Mouse (Mus musculus) right cerebral cortex, adult 18-20 months (tissue): Measurements from ENCODE around the gene Top2a.
A peak's percentile ranks its signal among the peaks of the same experiment; 100 is the strongest.

Experiments
- DNase-seq: peaks from one replicate; pipeline ENCODE4 v3.0.0; 2022; ENCODE audit warnings: mixed read lengths

Top2a gene

DNA sequence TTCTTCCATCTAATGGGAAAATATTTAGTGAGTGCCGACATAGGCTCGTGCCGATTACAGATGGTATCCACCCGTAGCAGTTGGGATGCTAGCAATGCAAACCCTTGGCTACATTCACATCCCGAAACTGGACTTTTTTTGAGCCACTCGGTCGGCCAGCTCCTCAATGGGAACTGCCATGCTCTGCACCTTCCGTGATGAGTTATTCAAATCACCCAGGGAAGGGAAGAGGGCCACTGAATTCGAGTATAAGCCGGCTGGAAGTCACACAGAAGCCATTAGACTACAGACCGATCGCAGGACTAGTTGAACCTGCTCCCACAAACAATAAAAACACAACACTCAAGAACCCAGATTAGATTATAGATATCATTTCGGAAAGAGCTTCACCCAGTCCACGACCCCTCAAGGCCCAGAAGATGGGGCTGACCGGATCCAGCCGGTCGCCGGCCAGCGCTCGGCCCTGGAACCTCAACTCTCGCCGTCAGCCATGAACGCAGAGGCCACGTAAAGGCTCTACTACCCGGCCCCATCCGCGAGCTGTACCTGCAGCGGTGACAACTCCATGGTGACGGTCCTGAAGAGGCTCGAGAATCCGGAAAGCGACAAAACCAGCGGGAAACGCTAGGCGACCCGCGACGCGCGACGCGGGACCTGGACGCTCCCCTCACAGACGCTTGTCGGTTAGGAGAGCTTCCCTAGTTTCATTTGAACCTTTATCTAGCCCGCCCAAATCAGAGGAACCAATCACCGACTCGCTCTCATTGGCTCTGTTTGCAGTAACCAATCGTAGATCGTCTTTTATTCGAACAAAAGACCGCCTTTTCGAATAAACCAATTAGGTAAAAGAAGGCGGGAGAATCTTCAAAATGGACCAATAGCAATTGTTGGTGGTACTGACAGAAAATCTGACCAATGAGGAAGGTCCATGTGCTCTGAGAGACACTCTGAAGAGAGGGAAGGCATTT lies at the start of gene Top2a:
TSS of gene Top2a (minus strand) at position 690 of the 968 bp plus-strand sequence.
- peak; percentile 94 for DNase-seq

DNA sequence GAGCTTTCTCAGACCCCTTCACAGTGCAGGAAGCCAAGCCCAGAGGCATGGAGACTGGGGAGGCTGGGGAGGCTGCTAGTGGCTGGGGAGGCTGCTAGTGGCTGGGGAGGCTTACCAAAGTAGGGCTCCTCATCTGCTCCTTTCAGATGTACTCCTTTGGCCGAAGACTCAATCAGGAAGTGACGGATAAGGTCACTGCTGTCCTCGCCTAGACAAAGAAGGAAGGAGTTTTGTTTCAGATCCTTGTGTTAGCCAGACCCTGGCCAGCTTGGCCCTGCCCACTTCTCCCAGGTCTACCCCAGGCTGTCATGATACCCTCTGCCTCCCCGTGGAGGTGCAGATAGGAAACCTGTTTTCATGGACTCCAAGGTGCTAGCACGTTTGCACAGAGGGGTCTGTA lies 49.8 kb upstream of the Top2a start:
- no peak for DNase-seq

DNA sequence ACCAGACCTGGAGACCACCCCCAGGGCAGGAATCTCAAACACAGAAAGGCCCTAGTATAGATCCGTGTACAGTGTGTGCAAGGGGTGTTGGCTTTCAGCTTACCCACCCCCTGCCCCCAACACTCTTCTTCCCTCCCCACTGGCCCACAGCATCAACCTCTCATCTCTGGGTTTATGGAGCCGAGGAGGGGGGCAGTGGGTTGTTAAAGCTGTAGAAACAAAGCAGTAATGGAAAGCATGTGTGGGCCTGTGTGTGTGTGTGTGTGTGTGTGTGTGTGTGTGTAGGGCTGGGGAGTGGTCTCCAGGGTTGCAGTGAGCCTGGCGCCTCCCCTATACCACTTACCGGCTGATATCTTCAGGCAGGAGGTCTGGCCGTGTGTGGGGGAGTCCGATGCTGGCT lies 47.9 kb upstream of the Top2a start:
- DNase-seq, result no peak

DNA sequence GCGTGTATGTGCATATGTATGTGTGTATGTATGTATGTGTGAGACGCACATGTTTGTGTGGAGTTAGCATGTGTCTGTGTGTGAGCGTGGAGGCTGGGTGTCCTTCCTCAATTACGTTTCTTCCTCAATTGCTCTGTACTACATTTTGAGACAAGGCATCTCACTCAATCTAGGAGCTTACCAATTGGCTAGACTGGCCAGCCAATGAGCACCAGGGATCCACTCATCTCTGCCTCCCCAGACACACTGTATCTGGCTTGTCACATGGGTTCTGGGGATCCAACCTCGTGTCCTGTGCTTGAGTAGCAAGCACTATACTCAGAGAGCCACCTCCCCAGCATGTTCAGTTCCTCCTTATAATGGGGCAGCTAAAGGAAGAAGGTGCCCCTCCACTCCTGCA lies 44.5 kb upstream of the Top2a start:
- DNase-seq, result no peak

DNA sequence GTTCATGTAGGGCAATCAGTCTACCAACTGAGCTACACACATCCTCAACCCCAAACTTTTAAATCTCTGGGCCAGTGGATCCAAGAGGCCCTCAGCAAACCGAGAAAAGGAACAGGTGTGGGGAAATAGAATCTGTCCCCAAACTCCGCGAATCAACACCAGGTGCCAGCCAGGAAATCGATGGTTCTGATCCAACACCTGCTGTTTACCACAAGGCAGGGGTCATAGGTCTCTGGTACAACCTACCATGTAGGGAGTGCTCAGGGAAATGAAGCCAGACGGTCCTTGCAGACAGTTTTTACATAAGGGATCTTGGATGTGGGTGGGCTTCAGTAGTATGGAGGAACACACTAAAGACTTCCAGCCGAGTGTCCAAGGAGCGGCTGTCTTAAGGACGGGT lies 43.6 kb upstream of the Top2a start:
- DNase-seq, result no peak

DNA sequence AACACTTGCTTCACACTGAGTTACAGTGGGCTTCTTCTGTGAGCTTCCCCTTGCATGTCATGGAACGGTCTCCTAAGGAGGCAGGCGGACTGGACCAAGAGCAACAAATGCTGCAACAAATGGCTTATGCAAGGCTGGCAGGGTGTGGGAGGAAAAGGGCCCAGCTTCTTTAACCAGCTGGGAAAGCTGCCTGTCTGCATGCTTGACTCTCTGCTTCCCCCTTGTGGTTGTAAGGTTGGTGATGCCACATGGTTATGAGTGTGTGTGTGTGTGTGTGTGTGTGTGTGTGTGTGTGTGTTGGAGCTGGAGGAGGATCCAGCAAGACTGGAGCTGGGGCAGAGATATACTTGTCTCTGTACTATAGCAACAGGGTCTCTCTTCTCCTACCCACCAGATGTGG lies 42.0 kb upstream of the Top2a start:
- peak; percentile 84 for DNase-seq

DNA sequence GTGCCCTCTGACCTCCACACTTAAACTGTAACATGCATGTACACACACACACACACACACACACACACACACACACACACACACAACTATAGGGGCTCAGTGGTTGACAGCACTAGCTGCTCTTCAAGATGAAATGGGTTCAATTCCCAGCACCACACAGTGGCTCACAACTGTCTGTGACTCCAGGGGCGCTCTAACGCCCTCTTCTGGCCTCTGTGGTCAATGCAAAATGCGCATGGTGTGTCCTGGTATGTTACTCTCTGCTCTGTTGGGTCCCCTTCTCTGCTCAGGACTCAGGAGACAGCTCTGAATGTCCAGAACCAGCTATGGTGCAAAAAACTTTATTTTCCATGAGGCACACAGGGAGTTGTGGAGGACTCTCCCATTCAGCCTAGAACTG lies 41.4 kb upstream of the Top2a start:
- DNase-seq, result no peak

DNA sequence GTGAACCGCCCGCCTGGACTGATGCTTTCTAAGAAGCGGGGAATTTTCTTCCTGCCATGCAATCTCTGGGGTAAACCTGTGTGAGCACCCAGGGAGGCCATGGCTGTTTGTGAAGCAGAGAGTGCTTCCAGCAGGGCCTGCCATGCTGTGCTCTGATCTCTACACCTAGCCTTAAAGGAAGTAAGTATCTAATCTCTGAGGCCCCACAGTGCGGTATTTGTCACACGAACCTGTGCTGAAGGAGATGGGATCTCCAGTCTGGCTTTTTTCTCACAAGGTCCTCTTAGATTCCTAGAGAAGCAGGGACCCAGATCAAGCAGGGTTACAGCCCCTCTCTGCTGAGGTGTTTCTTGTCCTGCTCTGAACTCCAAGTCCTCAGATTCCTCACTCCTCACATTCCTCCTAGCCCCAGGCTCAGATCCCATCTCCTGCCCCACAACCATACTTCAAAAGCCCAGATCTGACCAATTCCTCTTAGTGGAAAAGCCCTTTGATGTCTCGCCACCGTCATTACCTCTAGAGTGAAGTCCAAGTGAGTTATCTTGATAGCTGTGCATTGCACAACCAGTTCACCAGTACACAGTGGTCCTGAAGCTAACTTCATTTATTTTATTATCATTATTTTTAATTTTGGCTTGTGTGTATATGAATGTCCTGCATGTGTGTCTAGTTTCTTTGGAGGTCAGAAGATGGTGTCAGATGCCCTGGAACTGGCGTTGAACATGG lies 39.6 kb upstream of the Top2a start:
- no peak for DNase-seq

DNA sequence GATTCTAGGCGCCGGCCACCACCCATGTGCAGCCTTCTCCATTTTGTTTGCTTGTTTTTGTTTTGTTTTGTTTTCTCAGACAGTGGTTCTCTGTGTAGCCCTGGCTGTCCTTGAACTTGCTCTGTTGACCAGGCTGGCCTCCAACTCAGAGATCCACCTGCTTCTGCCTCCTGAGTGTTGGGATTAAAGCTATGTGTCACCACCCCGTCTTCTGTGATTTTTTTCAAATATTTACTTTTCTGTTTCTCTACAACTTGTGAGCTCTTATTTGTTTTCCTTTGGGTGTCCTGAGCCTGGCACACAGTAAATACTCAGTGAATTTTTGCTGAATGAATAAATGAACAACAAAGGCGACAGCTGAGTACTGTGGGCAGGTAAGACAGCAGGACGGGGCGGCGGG lies 38.7 kb upstream of the Top2a start:
- no peak for DNase-seq

DNA sequence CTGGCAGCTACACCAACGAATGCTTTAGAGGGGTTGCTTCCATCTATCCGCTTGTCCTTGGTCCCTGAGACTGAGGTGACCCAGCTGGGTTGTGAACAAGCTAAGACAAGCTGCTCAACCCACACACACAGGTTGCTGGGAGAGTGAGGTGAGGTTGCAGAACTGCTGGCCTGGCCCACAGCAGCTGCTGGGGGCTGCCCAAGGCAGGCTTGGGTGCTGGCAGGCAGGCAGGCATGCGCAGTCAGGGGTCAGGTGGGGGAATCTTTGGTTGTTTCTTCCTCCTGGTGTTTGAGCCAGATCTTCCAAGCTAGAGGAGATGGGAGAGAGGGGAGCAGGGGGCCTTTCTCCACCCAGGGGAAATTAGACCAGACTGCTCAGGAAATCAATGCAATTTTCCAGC lies 36.4 kb upstream of the Top2a start:
- no peak for DNase-seq

DNA sequence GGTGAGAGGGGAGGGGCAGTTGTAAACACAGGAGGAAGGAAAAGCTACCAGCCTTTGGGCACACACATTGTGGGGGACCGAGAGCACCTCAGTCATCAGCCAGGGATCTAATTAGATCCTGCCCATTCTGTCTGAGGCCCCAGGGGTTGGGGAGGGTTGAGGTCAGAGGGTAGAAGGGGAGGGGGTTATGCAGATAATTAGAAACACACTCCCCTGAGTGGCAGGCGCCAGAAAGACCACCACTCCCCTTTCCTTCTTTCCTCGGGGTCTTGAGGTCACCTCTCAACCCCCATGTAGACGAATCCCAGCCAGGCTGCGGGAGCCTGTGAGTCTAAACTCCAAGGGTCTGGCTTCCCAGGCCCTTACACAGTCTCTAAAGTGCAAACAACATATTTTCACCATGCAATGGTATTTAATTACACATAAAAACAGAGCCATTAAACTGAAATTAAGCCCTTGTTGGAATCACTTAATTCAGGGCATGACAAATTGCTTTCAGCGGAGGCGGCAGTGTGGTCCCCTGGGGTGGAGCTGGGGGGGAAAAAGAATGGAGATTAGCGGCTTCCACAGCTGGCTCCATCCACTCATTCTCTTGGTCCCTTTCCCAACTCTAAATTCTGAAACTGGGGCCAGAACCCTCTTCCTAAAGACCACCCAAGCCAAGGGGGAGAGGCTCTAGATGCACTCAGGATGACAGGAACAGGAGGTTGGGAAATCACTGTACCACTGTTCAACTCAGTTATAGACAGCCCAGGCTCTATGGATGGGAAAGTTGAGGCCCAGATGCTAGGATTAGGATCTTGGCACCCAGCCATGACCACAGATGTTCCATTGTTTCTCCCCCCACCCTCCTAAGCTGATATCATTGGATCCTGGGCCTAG lies 31.8 kb upstream of the Top2a start:
- DNase-seq, result no peak

DNA sequence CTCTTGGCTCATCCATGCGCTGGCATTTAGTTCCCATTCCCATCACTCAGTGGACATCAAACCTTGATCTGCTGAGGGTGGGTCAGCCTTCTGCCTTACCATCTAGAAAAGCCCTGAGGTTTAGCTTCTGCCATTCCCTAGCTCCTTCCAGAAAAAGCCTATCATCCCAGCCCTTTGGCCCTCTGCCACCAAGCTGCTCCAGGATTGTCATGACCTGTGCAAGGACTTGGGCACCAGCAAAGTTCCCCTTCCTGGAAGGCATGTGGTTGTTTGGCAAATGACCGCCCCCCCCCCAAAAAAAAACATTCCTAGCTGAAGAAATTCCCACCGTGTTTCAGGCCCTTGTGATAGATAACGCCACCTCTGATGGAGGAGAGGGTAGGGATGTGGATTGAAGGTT lies 31.2 kb upstream of the Top2a start:
- no peak for DNase-seq

DNA sequence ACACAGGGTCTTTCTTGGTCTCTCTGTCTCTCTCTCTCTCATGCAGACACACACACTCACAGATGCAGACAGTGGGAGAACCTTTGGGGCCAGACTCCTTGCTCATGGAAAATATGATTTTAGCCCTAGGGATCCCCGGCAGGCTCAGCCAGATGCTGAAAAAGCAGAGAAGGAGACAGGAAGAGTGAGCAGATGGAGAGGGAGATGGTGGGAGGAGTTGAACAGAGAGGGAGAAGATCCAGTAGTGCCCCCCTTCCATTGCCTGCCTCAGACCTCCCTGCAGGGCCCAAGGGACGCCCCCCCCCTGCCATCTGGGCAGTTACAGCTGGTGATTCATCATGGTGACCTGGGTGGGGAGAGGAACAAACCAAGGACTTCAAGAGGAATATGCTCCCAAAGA lies 23.7 kb upstream of the Top2a start:
- peak; percentile 32 for DNase-seq

DNA sequence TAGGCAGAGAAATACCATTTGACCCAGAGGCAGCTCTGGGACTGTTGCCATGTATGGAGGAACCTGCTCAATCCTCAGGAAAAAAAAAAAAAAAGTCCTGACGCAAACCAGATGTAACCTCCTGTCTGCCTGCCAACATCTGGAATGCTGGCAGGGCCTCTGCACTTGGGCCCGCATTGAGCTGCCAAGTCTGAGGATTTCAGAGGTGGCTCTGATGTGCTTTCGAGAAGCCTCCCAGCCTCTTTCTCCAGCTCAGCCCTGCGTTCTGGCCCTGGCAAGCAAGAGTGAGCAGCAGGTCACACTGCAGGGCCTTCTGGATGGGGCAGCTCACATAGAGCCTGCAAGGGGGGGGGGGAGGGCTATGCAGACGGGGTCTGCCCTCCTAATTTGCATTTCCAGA lies 23.1 kb upstream of the Top2a start:
- DNase-seq, result no peak

DNA sequence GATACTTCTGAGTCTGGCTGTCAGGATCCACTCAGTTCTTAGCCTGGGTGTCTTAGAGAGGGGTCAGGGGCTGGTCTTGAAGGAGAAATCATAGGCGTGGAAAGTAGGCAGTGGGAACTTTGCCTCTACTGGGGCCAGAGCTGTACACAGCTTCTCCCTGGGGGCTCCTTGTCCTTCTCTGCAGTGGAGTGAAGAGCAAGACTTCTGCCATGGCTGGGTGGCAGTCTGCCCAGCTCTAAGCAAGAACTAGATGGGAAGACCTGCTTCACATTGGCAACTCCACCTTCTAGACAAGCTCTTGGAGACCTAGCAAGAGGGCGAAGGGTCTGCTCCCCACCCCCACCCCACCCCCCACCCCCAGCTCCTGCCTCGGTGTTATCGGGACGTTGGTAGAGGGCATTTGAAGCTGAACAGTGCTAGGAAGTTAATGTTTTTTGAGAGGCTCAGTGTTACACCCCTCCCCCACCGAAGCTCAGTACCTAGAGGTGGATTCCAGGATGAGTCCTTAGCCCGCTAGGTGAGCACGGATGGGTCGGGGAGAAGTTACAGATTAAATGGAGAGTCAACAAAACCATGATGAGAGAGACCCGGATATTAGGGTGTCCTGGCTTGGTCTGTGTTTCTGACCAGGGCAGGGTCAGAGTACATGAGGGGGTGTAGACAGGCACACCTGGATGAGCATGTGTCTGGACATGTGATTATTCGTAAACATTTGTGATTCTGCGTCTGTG lies 21.3 kb upstream of the Top2a start:
- DNase-seq, result no peak

DNA sequence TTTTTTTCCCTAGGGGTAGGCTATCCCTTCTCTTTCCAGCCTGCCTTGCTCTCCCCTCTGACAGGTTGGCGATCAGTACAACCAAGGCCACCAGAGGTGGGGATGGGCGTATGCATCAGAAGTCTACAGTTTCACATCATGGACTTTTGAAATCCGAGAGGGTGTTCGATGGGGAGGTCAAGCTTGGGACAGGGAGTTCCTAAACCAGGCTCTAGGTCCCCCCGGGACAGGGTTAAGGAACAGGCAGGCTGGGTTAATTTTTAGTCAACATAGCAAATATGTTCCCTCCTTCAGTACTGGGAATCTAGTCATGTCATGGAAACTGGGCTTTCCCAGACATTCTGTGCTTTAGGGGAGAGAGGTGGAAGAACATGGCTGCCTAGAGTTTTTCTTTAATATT lies 20.3 kb upstream of the Top2a start:
- DNase-seq, result no peak

DNA sequence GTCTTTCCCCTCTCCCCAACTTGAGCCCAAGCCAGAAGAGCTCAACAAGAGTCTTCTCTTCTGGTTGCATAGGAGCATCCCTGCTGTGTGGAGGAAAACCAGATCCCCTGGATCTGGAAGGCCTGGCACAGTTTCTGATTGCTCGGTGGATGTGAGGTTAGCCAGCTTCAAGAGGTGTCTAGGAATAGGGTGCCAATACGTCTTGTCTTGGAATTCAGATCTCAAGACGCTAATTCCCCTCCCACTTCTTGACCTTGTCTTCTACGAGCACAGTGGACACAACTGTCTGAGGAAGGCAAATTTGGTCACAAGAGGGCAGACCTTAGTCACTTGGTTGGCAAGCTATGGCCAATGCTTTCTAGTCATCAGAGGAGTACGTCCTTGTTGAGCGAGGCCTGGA lies 19.6 kb upstream of the Top2a start:
- no peak for DNase-seq

DNA sequence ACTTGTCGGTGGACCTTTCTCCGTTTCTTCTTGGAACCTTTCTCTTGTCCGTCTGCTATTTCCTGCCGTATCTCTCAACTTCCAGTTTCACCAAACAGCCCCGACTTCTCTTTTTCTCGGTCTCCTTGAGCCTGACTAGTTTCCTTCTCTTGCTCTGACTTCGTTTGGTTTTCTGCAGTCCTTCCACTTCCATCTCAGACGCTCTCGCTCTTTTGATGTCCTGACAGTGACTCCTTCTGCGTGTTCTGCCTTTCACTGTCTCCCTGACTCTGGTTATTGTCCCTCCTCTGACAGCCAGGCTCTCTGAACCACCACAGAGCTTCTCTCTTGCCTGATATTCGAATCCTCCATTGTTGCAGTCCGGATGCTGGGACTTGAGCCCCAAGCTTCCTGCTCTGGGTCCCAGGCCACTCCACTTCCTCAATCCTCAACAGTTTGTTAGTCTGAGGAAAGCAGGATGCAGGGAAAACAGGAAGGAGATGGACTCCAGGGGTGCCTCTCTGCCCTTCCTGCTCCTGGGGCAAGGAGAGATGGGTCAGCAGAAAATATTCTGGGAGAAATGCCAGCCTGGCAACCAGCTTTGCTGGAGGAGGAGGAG lies 18.9 kb upstream of the Top2a start:
- DNase-seq, result no peak

DNA sequence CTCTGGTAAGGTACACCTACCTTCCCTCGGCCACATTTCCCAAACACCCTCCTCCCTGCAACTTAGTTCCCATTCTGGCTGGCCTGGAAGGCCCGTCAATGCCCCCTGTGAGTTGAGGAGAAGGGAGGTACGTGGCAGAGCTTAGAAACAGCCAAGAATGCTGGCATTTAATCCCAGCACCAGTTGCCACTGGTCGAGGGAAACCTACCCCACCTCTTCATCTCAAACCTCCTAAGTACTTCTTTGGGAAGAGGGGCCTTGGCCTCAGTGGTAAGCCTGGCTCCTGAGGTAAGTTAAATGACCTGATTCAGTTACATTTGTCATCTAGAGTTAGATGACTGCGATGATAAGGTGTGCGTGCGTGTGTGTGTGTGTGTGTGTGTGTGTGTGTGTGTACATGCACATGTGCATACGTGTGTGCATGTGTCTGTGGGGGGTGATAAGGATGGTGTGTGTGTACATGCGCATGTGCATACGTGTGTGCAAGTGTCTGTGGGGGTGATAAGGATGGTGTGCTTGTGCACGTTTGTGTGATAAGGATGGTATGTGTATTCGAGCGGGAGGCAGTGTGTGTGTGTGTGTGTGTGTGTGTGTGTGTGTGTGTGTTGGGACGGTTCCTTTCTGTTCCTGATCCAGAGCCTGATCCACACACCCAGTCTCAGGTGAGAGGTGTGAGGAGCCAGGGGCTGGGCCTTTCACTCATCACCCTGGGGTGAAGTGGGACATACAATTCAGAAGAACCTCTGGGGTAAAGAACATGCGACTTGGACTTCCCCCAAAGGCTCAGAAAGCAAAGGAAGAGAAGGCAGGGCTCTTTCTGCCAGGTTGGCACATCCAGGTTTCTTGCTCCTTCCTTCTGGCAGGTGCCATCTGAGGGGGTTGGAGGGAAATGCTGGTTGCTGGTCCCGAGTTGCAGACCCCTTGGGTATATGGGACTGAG lies 18.1 kb upstream of the Top2a start:
- no peak for DNase-seq

DNA sequence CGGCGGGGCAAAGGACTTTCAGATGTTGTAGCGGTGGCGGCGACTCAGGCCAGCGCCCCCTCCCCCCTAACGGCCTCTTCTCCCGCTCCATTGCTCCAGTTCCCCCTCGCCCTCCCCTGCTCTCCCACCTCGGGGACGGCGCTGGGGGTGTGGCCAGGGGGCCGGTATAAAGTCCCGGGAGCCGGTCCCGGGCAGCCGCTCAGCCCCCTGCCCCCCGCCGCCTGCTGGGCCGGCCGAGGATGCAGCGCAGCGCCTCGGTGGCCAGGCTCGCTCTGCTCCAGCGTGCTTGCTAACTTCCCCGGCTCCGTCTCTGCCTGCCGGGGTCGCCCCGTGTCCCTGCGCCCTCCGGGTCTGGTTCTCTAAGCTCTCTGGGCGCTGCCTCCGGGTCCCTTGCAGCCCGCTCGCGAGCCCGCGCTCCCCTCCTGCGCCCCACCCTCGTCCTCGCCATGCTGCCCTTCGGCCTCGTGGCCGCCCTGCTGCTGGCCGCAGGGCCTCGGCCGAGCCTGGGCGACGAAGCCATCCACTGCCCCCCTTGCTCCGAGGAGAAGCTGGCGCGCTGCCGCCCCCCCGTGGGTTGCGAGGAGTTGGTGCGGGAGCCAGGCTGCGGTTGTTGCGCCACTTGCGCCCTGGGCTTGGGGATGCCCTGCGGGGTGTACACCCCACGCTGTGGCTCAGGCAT lies 17.2 kb upstream of the Top2a start, which contains the start of gene Igfbp4:
TSS of gene Igfbp4 (plus strand) at position 194 of the 679 bp plus-strand sequence.
- peak; percentile 36 for DNase-seq
